Mouse (Mus musculus): ENCODE data around the gene Cyp2d11. TPM values are rescaled to one million over a fixed set of nuclear protein-coding genes. Genes with fewer than 3 reads are reported as not detected.

Cyp2d11 gene
- polyA plus RNA-seq (2012; rRNA removed; ENCODE audit: low replicate concordance), result not detected in 2 replicates

DNA sequence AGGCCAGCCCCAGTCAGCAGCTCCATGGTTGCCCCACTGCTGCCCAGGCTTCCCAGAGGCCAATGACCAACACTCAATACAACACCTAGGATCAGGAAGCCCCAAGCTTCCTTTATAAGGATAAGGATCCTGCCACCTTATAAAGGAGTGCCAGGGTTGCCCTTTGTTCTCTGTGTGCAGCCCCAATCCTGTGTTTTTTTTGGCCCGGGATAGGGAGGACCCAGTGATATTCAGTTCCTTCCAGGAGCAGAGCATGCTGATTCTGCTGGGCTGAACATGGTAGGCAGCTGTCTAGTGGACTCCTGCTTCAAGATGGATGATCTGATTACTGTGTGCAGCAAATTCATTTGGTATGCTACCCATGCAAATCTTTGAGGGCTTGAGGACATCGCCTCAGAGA lies at the start of gene Cyp2d11:
Cyp2d11 (minus strand) TSS at position 101 of the 400 bp plus-strand sequence.

DNA sequence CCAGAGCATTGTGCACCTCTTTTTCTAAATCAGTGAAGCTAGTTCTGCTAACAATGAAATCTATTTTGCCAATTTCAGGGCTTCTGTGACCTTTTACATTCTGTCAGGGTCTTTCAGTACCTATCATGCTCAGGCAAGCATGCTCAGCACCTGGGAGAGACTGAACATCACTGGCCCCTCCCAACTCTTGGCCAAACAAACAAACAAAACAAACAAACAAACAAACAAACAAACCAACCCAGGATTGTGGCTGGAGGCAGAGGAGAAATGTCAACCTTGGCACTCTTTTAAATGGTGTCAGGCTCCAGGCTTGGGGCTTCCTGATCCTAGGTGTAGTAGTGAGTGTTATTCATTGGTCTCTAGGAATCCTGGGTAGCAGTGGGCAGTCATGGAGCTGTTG lies 39.3 kb upstream of the Cyp2d11 start, which contains the start of gene Cyp2d9:
Cyp2d9 (plus strand) TSS at position 301 of the 400 bp plus-strand sequence.

DNA sequence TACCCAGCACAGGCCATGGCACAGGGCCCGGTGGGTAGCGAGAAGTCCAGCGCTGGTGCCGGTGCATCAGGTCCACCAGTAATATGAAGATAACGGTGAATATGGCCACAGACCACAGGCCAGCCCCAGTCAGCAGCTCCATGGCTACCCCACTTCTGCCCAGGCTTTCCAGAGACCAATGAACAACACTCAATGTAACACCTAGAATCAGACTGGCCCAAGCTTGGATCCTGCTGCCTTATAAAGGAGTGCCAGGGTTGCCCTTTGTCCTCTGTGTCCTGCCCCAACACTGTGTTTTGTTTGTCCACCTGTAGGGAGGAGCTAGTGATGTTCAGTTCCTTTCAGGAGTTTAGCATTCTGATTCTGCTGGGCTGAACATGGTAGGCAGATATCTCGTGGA lies 13.2 kb upstream of the Cyp2d11 start, which contains the start of gene Cyp2d10:
Cyp2d10 (minus strand) TSS at position 215 of the 400 bp plus-strand sequence.

DNA sequence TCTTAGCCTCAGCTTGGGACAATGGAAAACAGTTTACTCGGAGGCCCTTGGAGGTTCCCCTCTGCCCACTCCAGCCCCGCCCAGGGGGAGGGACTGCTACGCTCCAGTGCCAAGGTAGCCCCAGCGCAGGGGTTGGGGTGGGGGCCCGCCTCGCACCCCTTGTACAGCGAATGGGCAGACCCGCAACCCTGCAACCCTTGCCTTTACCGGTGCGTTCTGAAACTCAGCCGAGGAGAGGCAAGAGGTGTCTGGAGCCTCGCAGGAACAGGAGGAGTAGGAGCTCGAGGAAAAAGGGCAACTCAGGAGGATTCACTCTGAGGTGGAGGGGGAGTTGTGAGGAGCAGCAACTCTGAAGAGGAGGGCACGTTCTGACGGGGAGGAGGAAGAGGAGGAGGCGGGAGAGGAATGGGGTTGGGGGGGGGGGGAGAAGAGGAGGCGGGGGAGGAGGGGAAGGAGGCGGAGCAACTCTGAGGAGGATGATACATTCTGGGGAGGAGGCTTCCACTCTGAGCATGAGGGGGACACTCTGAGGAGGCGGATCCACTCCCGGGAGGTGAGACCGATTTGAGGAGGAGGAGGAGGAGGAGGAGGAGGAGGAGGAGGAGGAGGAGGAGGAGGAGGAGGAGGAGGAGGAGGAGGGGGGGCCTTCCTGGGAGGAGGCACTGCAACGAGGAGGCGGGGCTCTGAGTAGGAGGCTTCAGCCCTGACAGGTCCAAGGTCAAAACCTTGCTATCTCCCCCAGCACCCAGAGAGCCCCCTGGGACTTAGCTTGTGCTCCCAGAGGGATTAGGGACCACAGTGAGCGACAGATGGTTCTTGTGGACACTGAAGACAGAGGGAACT lies 13.7 kb downstream of the Cyp2d11 start, which contains the start of gene Cyp2d22:
Cyp2d22 (minus strand) TSS at position 390 of the 843 bp plus-strand sequence.

DNA sequence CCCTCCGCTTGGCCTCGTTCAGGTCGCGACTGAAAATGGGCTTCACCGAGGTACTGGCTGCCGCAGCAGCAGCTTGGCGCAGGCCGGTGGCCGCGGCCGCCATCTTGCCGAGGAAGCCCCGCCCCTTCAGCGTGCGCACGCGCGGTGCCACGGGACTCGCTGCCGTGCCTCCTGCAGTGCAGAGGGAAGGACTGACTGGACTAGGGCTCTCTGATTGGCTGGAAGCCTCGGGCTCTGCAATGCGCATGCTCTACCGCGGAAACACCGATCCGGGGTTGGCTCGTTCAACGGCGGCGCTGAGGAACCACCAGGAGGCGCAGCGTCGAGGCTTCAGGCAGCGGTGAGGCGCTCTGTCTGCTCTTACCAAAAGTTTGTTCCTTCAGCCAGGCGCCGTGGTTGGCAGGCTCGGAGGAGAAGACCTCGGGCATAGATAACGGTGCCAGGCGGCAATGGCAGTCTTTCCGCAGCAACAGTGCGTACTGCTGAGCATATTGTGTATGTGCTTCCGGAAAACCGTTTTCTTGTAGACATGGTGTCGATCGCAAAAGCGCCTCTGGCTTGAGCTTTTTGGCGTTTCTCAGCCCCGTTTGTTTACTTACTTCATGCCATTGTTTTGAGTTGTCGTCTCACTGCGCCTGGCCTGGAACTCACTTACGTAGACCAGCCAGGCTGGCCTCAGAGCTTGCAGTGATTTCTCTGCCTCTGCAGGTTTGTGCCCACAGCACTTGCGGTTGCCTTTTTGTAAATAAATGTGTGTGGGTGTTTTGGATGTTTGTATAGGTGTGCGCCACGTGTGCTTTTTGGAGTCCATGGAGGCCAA lies 39.5 kb downstream of the Cyp2d11 start, which contains the start of gene Ndufa6:
Ndufa6 (minus strand) TSS at position 197 of the 820 bp plus-strand sequence.

Other genes with a start within 250 kb of the Cyp2d11 start
- gene Srebf2, start 246.8 kb downstream of the Cyp2d11 start, polyA plus RNA-seq (2012; rRNA removed; ENCODE audit: low replicate concordance), result 145 and 243 TPM in 2 replicates
- gene Shisa8, start 181.2 kb downstream of the Cyp2d11 start, polyA plus RNA-seq (2012; rRNA removed; ENCODE audit: low replicate concordance), result 0.23 and 2.7 TPM in 2 replicates
- 1.4 and 7.1 TPM in 2 replicates for gene Tnfrsf13c, start 169.7 kb downstream of the Cyp2d11 start, polyA plus RNA-seq (2012; rRNA removed; ENCODE audit: low replicate concordance)
- 11.1 and 14.1 TPM in 2 replicates for gene Cenpm, start 149.3 kb downstream of the Cyp2d11 start, polyA plus RNA-seq (2012; rRNA removed; ENCODE audit: low replicate concordance)
- 0.14 and 0.22 TPM in 2 replicates for gene 1500009C09Rik, start 141.6 kb downstream of the Cyp2d11 start, polyA plus RNA-seq (2012; rRNA removed; ENCODE audit: low replicate concordance)
- 0.14 and 0.89 TPM in 2 replicates for gene Sept3, start 119.1 kb downstream of the Cyp2d11 start, polyA plus RNA-seq (2012; rRNA removed; ENCODE audit: low replicate concordance)
- gene Wbp2nl, start 95.1 kb downstream of the Cyp2d11 start, polyA plus RNA-seq (2012; rRNA removed; ENCODE audit: low replicate concordance), result not detected in 2 replicates
- gene Naga, start 55.1 kb downstream of the Cyp2d11 start, polyA plus RNA-seq (2012; rRNA removed; ENCODE audit: low replicate concordance), result 167 and 184 TPM in 2 replicates
- gene Pheta2, start 55.1 kb downstream of the Cyp2d11 start, polyA plus RNA-seq (2012; rRNA removed; ENCODE audit: low replicate concordance), result 0.23 and 0.47 TPM in 2 replicates
- 197 and 404 TPM in 2 replicates for gene Smdt1, start 55.1 kb downstream of the Cyp2d11 start, polyA plus RNA-seq (2012; rRNA removed; ENCODE audit: low replicate concordance)
- 166 and 221 TPM in 2 replicates for gene Ndufa6, start 39.7 kb downstream of the Cyp2d11 start, polyA plus RNA-seq (2012; rRNA removed; ENCODE audit: low replicate concordance)
- 39.8 and 90.5 TPM in 2 replicates for gene Cyp2d22, start 13.8 kb downstream of the Cyp2d11 start, polyA plus RNA-seq (2012; rRNA removed; ENCODE audit: low replicate concordance)
- gene Cyp2d10, start 13.2 kb upstream of the Cyp2d11 start, polyA plus RNA-seq (2012; rRNA removed; ENCODE audit: low replicate concordance), result 3.5 TPM in 1 of 2 replicates, not detected in the other
- gene Cyp2d9, start 39.4 kb upstream of the Cyp2d11 start, polyA plus RNA-seq (2012; rRNA removed; ENCODE audit: low replicate concordance), result 0.82 TPM in 1 of 2 replicates, not detected in the other
- not detected in 2 replicates for gene Cyp2d12, start 161.1 kb upstream of the Cyp2d11 start, polyA plus RNA-seq (2012; rRNA removed; ENCODE audit: low replicate concordance)
- gene Cyp2d34, start 226.9 kb upstream of the Cyp2d11 start, polyA plus RNA-seq (2012; rRNA removed; ENCODE audit: low replicate concordance), result 0.16 TPM in 1 of 2 replicates, not detected in the other